Mouse (Mus musculus): Measurements from ENCODE around the gene Hykk. TPM values are rescaled to one million over a fixed set of nuclear protein-coding genes. Genes with fewer than 3 reads are reported as not detected.
"Not testable (repeated sequence)": the region's sequence is repeated elsewhere in the genome, so short reads cannot be mapped to it uniquely, and the experiment has no call there.

The Hykk gene
- polyA plus RNA-seq, 1 experiment from 2014 or later, result 5.0 TPM

GRCm38 (mm10) chr9:54932379-54932778, 15.3 kb downstream of the Hykk start:
- 62% methylated on average over 2 of the region's 2 CpGs for WGBS
- Histone ChIP-seq H3K4me1 (no peaks in the 10 kb centered on the region), H3K4me3 (no peak overlapping the region), H3K9ac (no peak overlapping the region), H3K9me3 (no peaks in the 10 kb centered on the region), H3K4me2 (no peak overlapping the region), H3K27me3 (no peaks in the 10 kb centered on the region), H3K27ac (no peak overlapping the region), H3K36me3 (no peaks in the 10 kb centered on the region)
- no peak for ATAC-seq (ENCODE audit: insufficient number of reproducible peaks, low FRiP score, low TSS enrichment, low read depth)

- H3K9me3 ChIP-seq, result no peaks in the 10 kb centered on the region
- no peak overlapping the region for H3K4me3 ChIP-seq
- H3K4me2 ChIP-seq, result no peak overlapping the region
- no peak overlapping the region for H3K27ac ChIP-seq
- no peak overlapping the region for H3K9ac ChIP-seq
- no peak for ATAC-seq (ENCODE audit: insufficient number of reproducible peaks, low FRiP score, low TSS enrichment, low read depth)
- 0 out of 2 replicates have a peak, but pooled peaks cover 4% of the 10 kb centered on the region for H3K36me3 ChIP-seq
- 85% methylated on average over 4 of the region's 4 CpGs for WGBS
- H3K27me3 ChIP-seq, result no peaks in the 10 kb centered on the region
- no peaks in the 10 kb centered on the region for H3K4me1 ChIP-seq
Observed at GRCm38 (mm10) chr9:54942071-54942470, 25.0 kb downstream of the Hykk start.

GRCm38 (mm10) chr9:54944467-54944866, 27.4 kb downstream of the Hykk start:
- Histone ChIP-seq H3K9me3 (no peaks in the 10 kb centered on the region), H3K4me2 (no peak overlapping the region), H3K27ac (no peak overlapping the region), H3K4me1 (no peaks in the 10 kb centered on the region), H3K4me3 (no peak overlapping the region), H3K9ac (no peak overlapping the region), H3K27me3 (no peaks in the 10 kb centered on the region), H3K36me3 (0 out of 2 replicates have a peak, but pooled peaks cover 4% of the 10 kb centered on the region)
- 64% methylated on average over 2 of the region's 2 CpGs for whole genome bisulfite sequencing
- ATAC-seq (ENCODE audit: insufficient number of reproducible peaks, low FRiP score, low TSS enrichment, low read depth), result no peak

GRCm38 (mm10) chr9:54946256-54946655, 29.2 kb downstream of the Hykk start:
- no peak for ATAC-seq (ENCODE audit: insufficient number of reproducible peaks, low FRiP score, low TSS enrichment, low read depth)

GRCm38 (mm10) chr9:54949465-54949864, 32.4 kb downstream of the Hykk start:
- no peak overlapping the region for H3K4me2 ChIP-seq
- no peak overlapping the region for H3K9ac ChIP-seq
- no peaks in the 10 kb centered on the region for H3K9me3 ChIP-seq
- H3K27me3 ChIP-seq, result no peaks in the 10 kb centered on the region
- peaks cover 14% of the 10 kb centered on the region for H3K4me1 ChIP-seq
- no peak overlapping the region for H3K27ac ChIP-seq
- no peak for ATAC-seq (ENCODE audit: insufficient number of reproducible peaks, low FRiP score, low TSS enrichment, low read depth)
- no peak overlapping the region for H3K4me3 ChIP-seq
- peaks cover 25% of the 10 kb centered on the region for H3K36me3 ChIP-seq

More at GRCm38 (mm10) chr9:54946256-54946655, 29.2 kb downstream of the Hykk start:
- Histone ChIP-seq H3K36me3 (0 out of 2 replicates have a peak, but pooled peaks cover 4% of the 10 kb centered on the region), H3K9me3 (no peaks in the 10 kb centered on the region), H3K4me1 (0 out of 2 replicates have a peak, but pooled peaks cover 2% of the 10 kb centered on the region), H3K4me2 (no peak overlapping the region), H3K4me3 (no peak overlapping the region), H3K27ac (no peak overlapping the region), H3K9ac (no peak overlapping the region), H3K27me3 (no peaks in the 10 kb centered on the region)
- 53% methylated on average over 16 of the region's 16 CpGs for WGBS

- Histone ChIP-seq H3K4me1 (peaks cover 14% of the 10 kb centered on the region), H3K9ac (0 out of 2 replicates have a peak overlapping the region, but pooled peaks have one; percentile 20), H3K4me3 (peak overlapping the region; percentile 85), H3K27ac (peak overlapping the region; percentile 93), H3K36me3 (peaks cover 28% of the 10 kb centered on the region), H3K4me2 (peak overlapping the region; percentile 53)
- H3K27me3 ChIP-seq; ATAC-seq (ENCODE audit: insufficient number of reproducible peaks, low FRiP score, low TSS enrichment, low read depth); H3K9me3 ChIP-seq: not testable (repeated sequence)
- 40% methylated on average over 8 of the region's 8 CpGs for WGBS
Observed at GRCm38 (mm10) chr9:54950162-54950561, 33.1 kb downstream of the Hykk start.

GRCm38 (mm10) chr9:54950575-54951321, 33.7 kb downstream of the Hykk start, which contains the start of the genes Psma4 and AY074887:
TSS of gene Psma4 (plus strand) at chr9:54950790.
TSS of gene AY074887 (minus strand) at chr9:54950998.
- peak; percentile 100 for ATAC-seq (ENCODE audit: insufficient number of reproducible peaks, low FRiP score, low TSS enrichment, low read depth)
- H3K27ac ChIP-seq, result peak within 1 kb of the TSS; percentile 93
- peak within 1 kb of the TSS; percentile 91 for H3K9ac ChIP-seq
- H3K4me2 ChIP-seq, result peak within 1 kb of the TSS; percentile 53
- H3K4me1 ChIP-seq, result peaks cover 14% of the 10 kb centered on the region
- H3K36me3 ChIP-seq, result peaks cover 34% of the 10 kb centered on the region
- no peaks in the 10 kb centered on the region for H3K27me3 ChIP-seq
- no peaks in the 10 kb centered on the region for H3K9me3 ChIP-seq
- under 1% methylated on average over 65 of the region's 65 CpGs for WGBS
- peak within 1 kb of the TSS; percentile 85 for H3K4me3 ChIP-seq

DNA sequence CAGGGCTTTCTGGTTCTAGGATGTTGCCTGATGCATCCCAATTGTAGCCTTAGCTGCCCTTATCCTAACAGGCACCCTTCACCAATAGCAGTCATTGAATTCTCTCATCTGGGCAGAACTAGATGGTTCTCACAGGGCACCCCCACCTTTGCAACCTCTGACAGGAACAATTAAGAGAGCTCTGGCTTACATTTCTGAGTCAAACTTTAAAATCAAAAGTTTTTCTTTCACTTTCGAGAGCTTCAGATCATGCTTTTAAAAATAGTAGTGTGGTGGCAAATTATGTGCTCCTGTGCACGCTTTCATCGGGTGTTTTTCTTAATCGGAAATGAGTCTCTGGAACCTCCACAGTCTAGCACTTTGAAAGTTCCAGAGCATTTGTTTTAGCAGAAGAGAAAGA, 44.0 kb downstream of the Hykk start:
- no peak for ATAC-seq (ENCODE audit: insufficient number of reproducible peaks, low FRiP score, low TSS enrichment, low read depth)
- no peak overlapping the region for H3K4me3 ChIP-seq
- H3K27me3 ChIP-seq, result no peaks in the 10 kb centered on the region
- H3K27ac ChIP-seq, result no peak overlapping the region
- H3K9me3 ChIP-seq, result no peaks in the 10 kb centered on the region
- no peak overlapping the region for H3K4me2 ChIP-seq
- H3K36me3 ChIP-seq, result peaks cover 34% of the 10 kb centered on the region
- H3K4me1 ChIP-seq, result no peaks in the 10 kb centered on the region
- WGBS, result 89% methylated on average over 4 of the region's 4 CpGs
- no peak overlapping the region for H3K9ac ChIP-seq

- Histone ChIP-seq H3K4me3 (no peak overlapping the region), H3K36me3 (peaks cover 10% of the 10 kb centered on the region), H3K4me1 (no peaks in the 10 kb centered on the region), H3K27me3 (no peaks in the 10 kb centered on the region), H3K4me2 (no peak overlapping the region), H3K9ac (no peak overlapping the region), H3K27ac (no peak overlapping the region), H3K9me3 (no peaks in the 10 kb centered on the region)
- no peak for ATAC-seq (ENCODE audit: insufficient number of reproducible peaks, low FRiP score, low TSS enrichment, low read depth)
Observed at GRCm38 (mm10) chr9:54963669-54964068, 46.6 kb downstream of the Hykk start.

GRCm38 (mm10) chr9:54969972-54970637, 53.0 kb downstream of the Hykk start:
- Histone ChIP-seq H3K9ac (no peak overlapping the region), H3K27me3 (no peaks in the 10 kb centered on the region), H3K4me1 (no peaks in the 10 kb centered on the region), H3K4me3 (no peak overlapping the region), H3K9me3 (no peaks in the 10 kb centered on the region), H3K36me3 (no peaks in the 10 kb centered on the region), H3K27ac (no peak overlapping the region), H3K4me2 (no peak overlapping the region)
- WGBS, result 61% methylated on average over 8 of the region's 8 CpGs
- no peak for ATAC-seq (ENCODE audit: insufficient number of reproducible peaks, low FRiP score, low TSS enrichment, low read depth)

DNA sequence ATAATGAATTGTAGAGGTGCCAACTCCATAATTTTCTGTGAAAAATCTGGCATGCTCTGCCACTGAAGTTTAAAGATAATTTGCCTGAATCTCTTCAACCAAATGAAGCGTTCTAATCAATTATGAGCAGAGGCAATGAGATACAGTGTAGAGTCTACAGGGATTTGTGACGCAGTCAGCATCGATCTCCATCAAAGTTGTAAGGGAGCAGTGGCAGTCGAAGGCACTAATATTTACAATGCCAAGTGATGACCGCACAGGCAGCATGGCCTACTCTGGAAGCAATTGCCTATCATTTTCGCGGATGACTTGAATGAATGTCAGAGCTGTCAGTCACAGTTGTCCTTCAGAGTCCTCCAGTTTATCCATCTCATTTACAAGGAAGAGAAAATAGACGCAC, 63.6 kb downstream of the Hykk start, which contains the start of gene Chrna5:
Gene Chrna5 (plus strand): TSS at position 207 of the 400 bp plus-strand sequence.
- WGBS, result 71% methylated on average over 8 of the region's 8 CpGs
- Histone ChIP-seq H3K36me3 (no peaks in the 10 kb centered on the region), H3K4me1 (peaks cover 10% of the 10 kb centered on the region), H3K27ac (peak within 1 kb of the TSS; percentile 11; the same call in 1 of the 2 replicates), H3K9ac (peak within 1 kb of the TSS; percentile 33), H3K27me3 (peaks cover 30% of the 10 kb centered on the region), H3K4me2 (peak within 1 kb of the TSS; percentile 91), H3K9me3 (no peaks in the 10 kb centered on the region), H3K4me3 (peak within 1 kb of the TSS; percentile 73)
- ATAC-seq (ENCODE audit: insufficient number of reproducible peaks, low FRiP score, low TSS enrichment, low read depth), result no peak

Data from limb, embryonic 15.5 days (tissue).